Mouse (Mus musculus) G1E (cell line): ENCODE results near the gene Ppme1.

Source experiments
- CTCF ChIP-seq: IDR thresholded peaks from 2 replicates; pipeline ENCODE4 v1.5.1; 2012; ENCODE audit warnings: low read depth, low read length, inconsistent platforms, mixed read lengths
- GATA1 ChIP-seq: IDR thresholded peaks from 2 replicates; pipeline ENCODE4 v1.6.1; 2012; ENCODE audit warnings: borderline replicate concordance, low read length, inconsistent platforms, mixed read lengths
- POLR2AphosphoS5 ChIP-seq: IDR thresholded peaks from 2 replicates; pipeline ENCODE4 v1.6.1; 2012; ENCODE audit warnings: low read depth, low read length, inconsistent platforms; ENCODE audit not compliant: insufficient replicate concordance
- TAL1 ChIP-seq: conservative IDR thresholded peaks from 2 replicates; pipeline ENCODE4 v1.6.1; 2012; ENCODE audit warnings: low read depth, low read length, inconsistent platforms, mixed read lengths

DNA sequence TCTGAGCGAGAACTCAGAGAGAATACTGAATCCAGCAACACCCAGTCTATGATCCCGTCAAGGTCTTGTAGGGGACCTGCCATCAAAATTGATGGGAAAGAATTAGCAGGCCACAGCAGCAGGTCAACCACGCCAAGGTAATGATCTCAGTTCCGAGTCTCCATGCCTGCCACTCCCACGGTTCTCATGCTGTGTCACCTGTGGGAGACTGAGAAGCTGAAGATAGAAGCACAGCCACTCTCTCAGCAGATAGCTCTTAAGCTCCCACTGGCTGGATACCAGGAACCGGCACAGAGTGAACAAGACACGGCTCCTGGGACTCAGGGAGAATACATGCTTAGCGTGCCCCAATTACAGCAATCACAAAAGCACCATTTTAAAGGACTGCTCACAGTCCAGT lies 18.1 kb upstream of the Ppme1 start:
- TF ChIP-seq CTCF (no peak), TAL1 (no peak), GATA1 (no peak), POLR2AphosphoS5 (no peak)
